Comparison of ENCODE assay signal across 8 mouse cellular contexts in the genomic region with DNA sequence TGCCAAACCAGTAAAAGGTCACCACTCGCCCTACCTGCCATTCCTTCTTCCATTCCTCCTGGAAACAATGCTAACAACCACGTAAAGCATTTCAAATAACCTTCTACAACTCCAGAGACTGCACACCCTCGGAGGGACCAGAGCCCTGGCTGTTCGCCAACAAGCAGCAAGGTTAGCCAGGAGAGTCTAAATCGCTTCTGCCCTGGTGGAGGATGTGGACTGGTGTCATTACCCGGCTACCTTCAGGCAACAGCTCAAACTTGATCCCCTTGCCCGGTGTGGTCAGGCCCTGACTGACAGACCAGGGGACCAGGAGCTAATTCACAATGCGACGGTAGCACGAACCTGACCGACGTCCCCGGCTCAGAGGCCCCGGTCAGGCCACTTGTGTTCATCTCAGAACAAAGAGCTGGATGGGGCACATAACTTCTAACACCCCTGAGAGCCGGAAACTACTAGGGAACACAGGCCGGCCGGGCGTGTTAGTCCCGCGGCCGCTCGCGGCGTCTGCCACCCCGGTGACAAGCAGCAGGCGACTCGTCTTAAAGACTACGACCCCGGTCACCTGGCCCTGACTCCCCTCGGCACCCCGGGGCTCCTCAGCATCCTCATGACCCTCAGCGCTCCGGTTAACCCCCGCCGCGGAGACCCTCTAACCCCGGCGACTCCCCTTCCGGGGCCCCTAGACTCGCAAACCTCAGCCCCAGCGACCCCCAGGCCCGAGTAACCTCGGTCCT. TPM values are rescaled to one million over a fixed set of nuclear protein-coding genes. Genes with fewer than 3 reads are reported as not detected.
A peak's percentile ranks its signal among the peaks of the same experiment; 100 is the strongest.
DNase-seq lines count a peak whose midpoint lies in the region; ATAC-seq and TF ChIP-seq lines count a peak whose summit lies in the region.

No protein-coding gene starts in this region.

- peak; percentile 2; the same call in 1 of the 2 replicates for ATAC-seq in intestine, embryonic 15.5 days
- no peak for ATAC-seq in liver, embryonic 13.5 days (ENCODE audit: low read depth)
- ATAC-seq in stomach, embryonic 15.5 days (ENCODE audit: insufficient read depth, low FRiP score, low read depth): no peak

- intact Hi-C loops in gastrocnemius, postnatal 36 days (cut with DNase I): no loop called here

- H3K9me3 ChIP-seq in intestine, embryonic 15.5 days: no peaks in the 10 kb centered on the region
- no peaks in the 10 kb centered on the region for H3K9me3 ChIP-seq in liver, embryonic 13.5 days (replicated peaks)
- no peaks in the 10 kb centered on the region for H3K9me3 ChIP-seq in stomach, embryonic 15.5 days

- H3ac ChIP-seq in myocyte (ENCODE audit: control insufficient read depth, insufficient read length): peak overlapping the region; percentile 75

- TF ChIP-seq CTCF in cortical plate, adult 2 months (IDR thresholded peaks at IDR 0.05; ENCODE audit: extremely low read depth, insufficient read depth, low read length): no peak

- no peak for TF ChIP-seq POLR2A in cortical plate, adult 2 months (IDR thresholded peaks at IDR 0.05; ENCODE audit: extremely low read depth, insufficient read depth, low read length)
- TF ChIP-seq POLR2A in myocyte (IDR thresholded peaks at IDR 0.05; ENCODE audit: insufficient read length, low read depth): no peak

- no peaks in the 10 kb centered on the region for H3K36me3 ChIP-seq in intestine, embryonic 15.5 days
- no peaks in the 10 kb centered on the region for H3K36me3 ChIP-seq in liver, embryonic 13.5 days
- H3K36me3 ChIP-seq in myocyte (ENCODE audit: control insufficient read depth, insufficient read depth): no peaks in the 10 kb centered on the region
- H3K36me3 ChIP-seq in stomach, embryonic 15.5 days: no peaks in the 10 kb centered on the region

- WGBS in intestine, embryonic 15.5 days: 2% methylated on average over 43 of the region's 43 CpGs
- 5% methylated on average over 43 of the region's 43 CpGs for WGBS in liver, embryonic 13.5 days (ENCODE audit: insufficient replicate concordance)
- WGBS in stomach, embryonic 15.5 days: 2% methylated on average over 43 of the region's 43 CpGs

- H3K9ac ChIP-seq in intestine, embryonic 15.5 days: peak overlapping the region; percentile 90
- H3K9ac ChIP-seq in liver, embryonic 13.5 days: peak overlapping the region; percentile 85
- H3K9ac ChIP-seq in stomach, embryonic 15.5 days: peak overlapping the region; percentile 90

- H3K27me3 ChIP-seq in intestine, embryonic 15.5 days (replicated peaks): no peaks in the 10 kb centered on the region
- peaks cover 15% of the 10 kb centered on the region for H3K27me3 ChIP-seq in liver, embryonic 13.5 days
- no peaks in the 10 kb centered on the region for H3K27me3 ChIP-seq in myocyte (ENCODE audit: control insufficient read depth, insufficient read depth, insufficient read length)
- H3K27me3 ChIP-seq in stomach, embryonic 15.5 days (replicated peaks): no peaks in the 10 kb centered on the region

- H3K27ac ChIP-seq in cortical plate, adult 2 months (ENCODE audit: insufficient read depth, low read length): peak overlapping the region; percentile 74
- peak overlapping the region; percentile 71 for H3K27ac ChIP-seq in intestine, embryonic 15.5 days
- peak overlapping the region; percentile 13 for H3K27ac ChIP-seq in liver, embryonic 13.5 days
- H3K27ac ChIP-seq in stomach, embryonic 15.5 days: peak overlapping the region; percentile 67

- DNase-seq in layer of hippocampus, postnatal 10 days (ENCODE audit: low spot score in 2 of 2): peak; percentile 48 to 59
- no peak for DNase-seq in layer of hippocampus, adult 9-10 months (ENCODE audit: low spot score)
- peak; percentile 52 to 57 for DNase-seq in gastrocnemius, postnatal 36 days
- peak; percentile 23 for DNase-seq in liver, embryonic 13.5 days

- H3K4me1 ChIP-seq in cortical plate, adult 2 months (ENCODE audit: control insufficient read depth, insufficient read depth, low read length): peaks cover 2% of the 10 kb centered on the region; the same call in 1 of the 2 replicates
- peaks cover 21% of the 10 kb centered on the region for H3K4me1 ChIP-seq in intestine, embryonic 15.5 days (replicated peaks)
- peaks cover 42% of the 10 kb centered on the region for H3K4me1 ChIP-seq in liver, embryonic 13.5 days (replicated peaks)
- H3K4me1 ChIP-seq in stomach, embryonic 15.5 days: peaks cover 18% of the 10 kb centered on the region

- peaks cover 43% of the 10 kb centered on the region for H3K79me2 ChIP-seq in myocyte (ENCODE audit: control insufficient read depth, insufficient read depth)

- peak overlapping the region; percentile 80 for H3K4me3 ChIP-seq in cortical plate, adult 2 months (ENCODE audit: insufficient read depth, low read length)
- H3K4me3 ChIP-seq in intestine, embryonic 15.5 days (replicated peaks): peak overlapping the region; percentile 83
- H3K4me3 ChIP-seq in liver, embryonic 13.5 days (replicated peaks): peak overlapping the region; percentile 77
- peak overlapping the region; percentile 68 for H3K4me3 ChIP-seq in myocyte
- peak overlapping the region; percentile 74 for H3K4me3 ChIP-seq in stomach, embryonic 15.5 days (replicated peaks)

- H3K4me2 ChIP-seq in intestine, embryonic 15.5 days (replicated peaks): peak overlapping the region; percentile 87
- peak overlapping the region; percentile 99 for H3K4me2 ChIP-seq in liver, embryonic 13.5 days
- H3K4me2 ChIP-seq in myocyte (ENCODE audit: low read depth): peak overlapping the region; percentile 81
- H3K4me2 ChIP-seq in stomach, embryonic 15.5 days: peak overlapping the region; percentile 87

TF ChIP-seq in myocyte, 11 proteins besides CTCF, POLR2A, EP300 and RAD21:
- TF ChIP-seq E2F4 (IDR thresholded peaks at IDR 0.05; ENCODE audit: insufficient read depth) (no peak), MYOD1 (IDR thresholded peaks at IDR 0.05; ENCODE audit: control insufficient read depth in 1 of 3, insufficient read length in 2 of 3, low read depth in 2 of 3) (no peak), TCF12 (IDR thresholded peaks at IDR 0.05; ENCODE audit: insufficient read depth, poor library complexity, severe bottlenecking) (no peak), USF1 (IDR thresholded peaks at IDR 0.05; ENCODE audit: low read depth) (no peak), SRF (IDR thresholded peaks at IDR 0.05; ENCODE audit: control insufficient read depth, insufficient read length, low read depth) (no peak), TCF3 (IDR thresholded peaks at IDR 0.05; ENCODE audit: insufficient read length, low read depth) (no peak), POLR2AphosphoS2 (IDR thresholded peaks at IDR 0.05; ENCODE audit: insufficient read length, low read depth) (no peak), MYOG (IDR thresholded peaks at IDR 0.05; ENCODE audit: control insufficient read depth in 1 of 3, insufficient read depth in 1 of 3, insufficient read length in 2 of 3, low read depth in 2 of 3) (no peak), MAX (IDR thresholded peaks at IDR 0.05; ENCODE audit: low read depth) (no peak), REST (IDR thresholded peaks at IDR 0.05; ENCODE audit: insufficient read depth, insufficient read length) (no peak), CEBPB (IDR thresholded peaks at IDR 0.05; ENCODE audit: insufficient read depth, poor library complexity, severe bottlenecking) (no peak)
TF ChIP-seq in myocyte: peak in this region for 0.

RNA-seq across cellular contexts. Expression of a gene that starts 0.9 kb away (rescaled TPM):
- total RNA-seq in layer of hippocampus, postnatal 10 days (2021): 10 to 100 TPM; 59.3 to 63.5 TPM
- polyA plus RNA-seq in cortical plate, adult 2 months (2012; rRNA removed): 69.2 and 80.3 TPM in 2 replicates
- 10 to 100 TPM; 33.5 to 34.7 TPM for total RNA-seq in gastrocnemius, postnatal 36 days (2021)
- polyA plus RNA-seq in intestine, embryonic 15.5 days (2015; fragmentation: Nextera tagmentation; extraction: Ambion mirVana): 11.6 and 12.1 TPM in 2 replicates
- 2.3 and 3.1 TPM in 2 replicates for polyA plus RNA-seq in liver, embryonic 13.5 days (2015; fragmentation: Nextera tagmentation; extraction: Ambion mirVana)
- polyA plus RNA-seq in myocyte (2012; fragmentation: generic; extraction: Trizol): 16.1 TPM
- 13.8 and 13.9 TPM in 2 replicates for polyA plus RNA-seq in stomach, embryonic 15.5 days (2015; fragmentation: Nextera tagmentation; extraction: Ambion mirVana)

RNA-seq across cellular contexts. Expression of a gene that starts 42.5 kb away (rescaled TPM):
- total RNA-seq in layer of hippocampus, postnatal 10 days (2021): 10 to 100 TPM; 23.2 to 26.7 TPM
- polyA plus RNA-seq in cortical plate, adult 2 months (2012; rRNA removed): 26.7 and 27.3 TPM in 2 replicates
- total RNA-seq in gastrocnemius, postnatal 36 days (2021): 10 to 100 TPM; 11.1 to 14.7 TPM
- polyA plus RNA-seq in intestine, embryonic 15.5 days (2015; fragmentation: Nextera tagmentation; extraction: Ambion mirVana): 16.8 and 19.7 TPM in 2 replicates
- 6.9 and 7.9 TPM in 2 replicates for polyA plus RNA-seq in liver, embryonic 13.5 days (2015; fragmentation: Nextera tagmentation; extraction: Ambion mirVana)
- 19.5 TPM for polyA plus RNA-seq in myocyte (2012; fragmentation: generic; extraction: Trizol)
- 20.3 and 20.5 TPM in 2 replicates for polyA plus RNA-seq in stomach, embryonic 15.5 days (2015; fragmentation: Nextera tagmentation; extraction: Ambion mirVana)

Comparison
In these comparisons a context has a peak if more than half of its experiments do, and no peak if none do; other contexts are left out.
1. H3K27ac ChIP-seq: peak in every context shown above with its lines; median percentile 74 in cortical plate, adult 2 months; 71 in intestine, embryonic 15.5 days; 67 in stomach, embryonic 15.5 days; 13 in liver, embryonic 13.5 days.